Mouse (Mus musculus): ENCODE measurements around the gene Ctsd.
"Not testable (repeated sequence)": the region's sequence is repeated elsewhere in the genome, so short reads cannot be mapped to it uniquely, and the experiment has no call there.

The Ctsd gene

GRCm38 (mm10) chr7:142387419-142388148 is at the start of gene Ctsd:
TSS of gene Ctsd (minus strand) at chr7:142388038.
- peak; percentile 76 to 82 for DNase-seq (ENCODE audit: low read depth in 2 of 2, low spot score in 2 of 2)

- no peak for DNase-seq (ENCODE audit: low read depth in 2 of 2, low spot score in 2 of 2)
Observed at GRCm38 (mm10) chr7:142437324-142437723, 49.5 kb upstream of the Ctsd start.

GRCm38 (mm10) chr7:142435524-142435923 is 47.7 kb upstream of the Ctsd start:
- peak; percentile 56 to 73 for DNase-seq (ENCODE audit: low read depth in 2 of 2, low spot score in 2 of 2)

- DNase-seq (ENCODE audit: low read depth in 2 of 2, low spot score in 2 of 2) = no peak
Observed at GRCm38 (mm10) chr7:142434137-142434865, 46.5 kb upstream of the Ctsd start, which contains the start of gene Syt8. TSS of gene Syt8 (plus strand) at chr7:142434850.

- no peak for DNase-seq (ENCODE audit: low read depth in 2 of 2, low spot score in 2 of 2)
Observed at GRCm38 (mm10) chr7:142433623-142434022, 45.8 kb upstream of the Ctsd start.

- no peak for DNase-seq (ENCODE audit: low read depth in 2 of 2, low spot score in 2 of 2)
Observed at GRCm38 (mm10) chr7:142431106-142431505, 43.3 kb upstream of the Ctsd start.

GRCm38 (mm10) chr7:142430160-142430678 is 42.4 kb upstream of the Ctsd start:
- DNase-seq (ENCODE audit: low read depth in 2 of 2, low spot score in 2 of 2) = no peak

- DNase-seq (ENCODE audit: low read depth in 2 of 2, low spot score in 2 of 2) = no peak
Observed at GRCm38 (mm10) chr7:142428213-142428612, 40.4 kb upstream of the Ctsd start.

- DNase-seq (ENCODE audit: low read depth in 2 of 2, low spot score in 2 of 2) = no peak
Observed at GRCm38 (mm10) chr7:142425641-142426213, 37.9 kb upstream of the Ctsd start.

GRCm38 (mm10) chr7:142421826-142422225 is 34.0 kb upstream of the Ctsd start:
- DNase-seq (ENCODE audit: low read depth in 2 of 2, low spot score in 2 of 2) = no peak

GRCm38 (mm10) chr7:142419887-142420286 is 32.0 kb upstream of the Ctsd start:
- DNase-seq (ENCODE audit: low read depth in 2 of 2, low spot score in 2 of 2) = no peak

GRCm38 (mm10) chr7:142418679-142419078 is 30.8 kb upstream of the Ctsd start:
- no peak for DNase-seq (ENCODE audit: low read depth in 2 of 2, low spot score in 2 of 2)

GRCm38 (mm10) chr7:142418027-142418426 is 30.2 kb upstream of the Ctsd start:
- DNase-seq (ENCODE audit: low read depth in 2 of 2, low spot score in 2 of 2) = no peak

- no peak for DNase-seq (ENCODE audit: low read depth in 2 of 2, low spot score in 2 of 2)
Observed at GRCm38 (mm10) chr7:142416225-142416624, 28.4 kb upstream of the Ctsd start.

GRCm38 (mm10) chr7:142415314-142415713 is 27.5 kb upstream of the Ctsd start:
- DNase-seq (ENCODE audit: low read depth in 2 of 2, low spot score in 2 of 2) = no peak

- DNase-seq (ENCODE audit: low read depth in 2 of 2, low spot score in 2 of 2) = no peak
Observed at GRCm38 (mm10) chr7:142413285-142413684, 25.4 kb upstream of the Ctsd start.

GRCm38 (mm10) chr7:142409603-142410002 is 21.8 kb upstream of the Ctsd start:
- DNase-seq (ENCODE audit: low read depth in 2 of 2, low spot score in 2 of 2) = no peak

- no peak for DNase-seq (ENCODE audit: low read depth in 2 of 2, low spot score in 2 of 2)
Observed at GRCm38 (mm10) chr7:142408686-142409085, 20.8 kb upstream of the Ctsd start.

- no peak for DNase-seq (ENCODE audit: low read depth in 2 of 2, low spot score in 2 of 2)
Observed at GRCm38 (mm10) chr7:142407935-142408334, 20.1 kb upstream of the Ctsd start.

- DNase-seq (ENCODE audit: low read depth in 2 of 2, low spot score in 2 of 2) = not testable (repeated sequence)
Observed at GRCm38 (mm10) chr7:142405134-142405533, 17.3 kb upstream of the Ctsd start.

GRCm38 (mm10) chr7:142403591-142403990 is 15.8 kb upstream of the Ctsd start:
- no peak for DNase-seq (ENCODE audit: low read depth in 2 of 2, low spot score in 2 of 2)

GRCm38 (mm10) chr7:142400750-142401142 is 12.9 kb upstream of the Ctsd start:
- DNase-seq (ENCODE audit: low read depth in 2 of 2, low spot score in 2 of 2) = no peak
